Mouse (Mus musculus) small intestine, adult 2 months (tissue): ENCODE measurements around the gene 6030408B16Rik.

Experiments
- CTCF ChIP-seq: fragments of 200-500 bp; IDR thresholded peaks from 2 replicates; pipeline ENCODE4 v1.5.1; 2012; ENCODE audit warnings: low read depth, mild to moderate bottlenecking, control low read depth, inconsistent platforms, low read length, moderate library complexity, mixed read lengths; ENCODE audit not compliant: insufficient replicate concordance, insufficient read length; ENCODE audit errors: extremely low read depth
- POLR2A ChIP-seq: fragments of 200-500 bp; IDR thresholded peaks from 2 replicates; pipeline ENCODE4 v1.6.1; 2012; ENCODE audit warnings: low read depth, mild to moderate bottlenecking, control low read depth, inconsistent platforms, low read length, moderate library complexity

DNA sequence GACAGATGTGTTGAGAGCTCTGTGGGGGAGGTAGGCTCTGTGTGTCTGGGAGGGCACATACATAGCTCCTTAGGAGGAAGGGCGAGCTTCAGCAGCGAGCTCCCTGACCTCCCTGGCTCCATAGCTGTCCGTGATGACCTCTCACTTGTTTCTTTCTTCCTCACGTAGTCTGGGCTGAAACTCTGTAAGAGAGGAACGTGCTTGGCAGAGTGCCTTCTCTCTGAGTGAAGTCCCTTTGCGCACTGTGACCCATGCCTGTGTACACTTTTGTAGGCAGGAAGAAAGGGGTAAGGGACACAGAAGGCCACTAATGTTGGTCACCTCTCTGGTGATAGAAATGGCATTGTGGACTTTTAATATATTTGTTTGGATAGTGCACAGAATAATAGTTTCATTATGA is 5.7 kb upstream of the 6030408B16Rik start:
- TF ChIP-seq CTCF (no peak), POLR2A (no peak)
